Mouse (Mus musculus): Measurements from ENCODE around the gene Mapt. TPM values are rescaled to one million over a fixed set of nuclear protein-coding genes. Genes with fewer than 3 reads are reported as not detected.

Gene Mapt
- polyA plus RNA-seq, 1 experiment from 2014 or later, result 1.2 TPM

GRCm38 (mm10) chr11:104334115-104334514 is 102.9 kb downstream of the Mapt start:
- Histone ChIP-seq H3K9me3 (replicated peaks) (no peaks in the 10 kb centered on the region), H3K4me1 (replicated peaks) (0 out of 2 replicates have a peak, but pooled peaks cover 2% of the 10 kb centered on the region), H3K9ac (no peak overlapping the region), H3K36me3 (peaks cover 65% of the 10 kb centered on the region), H3K27me3 (no peaks in the 10 kb centered on the region), H3K27ac (no peak overlapping the region), H3K4me3 (no peak overlapping the region), H3K4me2 (no peak overlapping the region)
- WGBS, result 30% methylated on average over 5 of the region's 5 CpGs
- no peak for ATAC-seq (replicated peaks; ENCODE audit: insufficient number of reproducible peaks, insufficient read depth, low FRiP score, low read depth)

GRCm38 (mm10) chr11:104334946-104335345 is 103.8 kb downstream of the Mapt start:
- H3K4me1 ChIP-seq (replicated peaks), result no peaks in the 10 kb centered on the region
- H3K9me3 ChIP-seq (replicated peaks), result no peaks in the 10 kb centered on the region
- H3K4me3 ChIP-seq, result no peak overlapping the region
- no peak overlapping the region for H3K9ac ChIP-seq
- H3K27me3 ChIP-seq, result no peaks in the 10 kb centered on the region
- H3K36me3 ChIP-seq, result peaks cover 74% of the 10 kb centered on the region
- no peak overlapping the region for H3K4me2 ChIP-seq
- WGBS, result 82% methylated on average over 13 of the region's 13 CpGs
- ATAC-seq (replicated peaks; ENCODE audit: insufficient number of reproducible peaks, insufficient read depth, low FRiP score, low read depth), result no peak
- no peak overlapping the region for H3K27ac ChIP-seq

- no peak overlapping the region for H3K9ac ChIP-seq
These were observed 115.7 kb downstream of the Mapt start for GRCm38 (mm10) chr11:104346931-104347330.

GRCm38 (mm10) chr11:104361790-104362189 is 130.6 kb downstream of the Mapt start:
- H3K4me2 ChIP-seq, result no peak overlapping the region
- H3K36me3 ChIP-seq, result peaks cover 8% of the 10 kb centered on the region
- H3K9ac ChIP-seq, result no peak overlapping the region
- 48% methylated on average over 2 of the region's 2 CpGs for WGBS
- H3K27me3 ChIP-seq, result no peaks in the 10 kb centered on the region
- ATAC-seq (replicated peaks; ENCODE audit: insufficient number of reproducible peaks, insufficient read depth, low FRiP score, low read depth), result no peak
- no peak overlapping the region for H3K4me3 ChIP-seq
- no peak overlapping the region for H3K27ac ChIP-seq
- H3K9me3 ChIP-seq (replicated peaks), result no peaks in the 10 kb centered on the region
- H3K4me1 ChIP-seq (replicated peaks), result peaks cover 6% of the 10 kb centered on the region; the same call in 1 of the 2 replicates

More at GRCm38 (mm10) chr11:104346931-104347330, 115.7 kb downstream of the Mapt start:
- H3K27ac ChIP-seq, result no peak overlapping the region
- no peaks in the 10 kb centered on the region for H3K27me3 ChIP-seq
- no peak overlapping the region for H3K4me2 ChIP-seq
- no peaks in the 10 kb centered on the region for H3K9me3 ChIP-seq (replicated peaks)
- no peak overlapping the region for H3K4me3 ChIP-seq
- no peak for ATAC-seq (replicated peaks; ENCODE audit: insufficient number of reproducible peaks, insufficient read depth, low FRiP score, low read depth)
- peaks cover 69% of the 10 kb centered on the region for H3K36me3 ChIP-seq
- 60% methylated on average over 3 of the region's 3 CpGs for WGBS
- H3K4me1 ChIP-seq (replicated peaks), result no peaks in the 10 kb centered on the region

- Histone ChIP-seq H3K27ac (no peak overlapping the region), H3K9ac (no peak overlapping the region), H3K4me1 (replicated peaks) (peaks cover 6% of the 10 kb centered on the region; the same call in 1 of the 2 replicates), H3K4me3 (no peak overlapping the region), H3K27me3 (no peaks in the 10 kb centered on the region), H3K36me3 (no peaks in the 10 kb centered on the region; the same call in 1 of the 2 replicates), H3K9me3 (replicated peaks) (no peaks in the 10 kb centered on the region), H3K4me2 (no peak overlapping the region)
- no peak for ATAC-seq (replicated peaks; ENCODE audit: insufficient number of reproducible peaks, insufficient read depth, low FRiP score, low read depth)
- 93% methylated on average over 1 of the region's 1 CpGs for WGBS
These were observed 131.5 kb downstream of the Mapt start for GRCm38 (mm10) chr11:104362704-104363103.

GRCm38 (mm10) chr11:104363823-104364600 is 132.8 kb downstream of the Mapt start:
- H3K27me3 ChIP-seq, result no peaks in the 10 kb centered on the region
- no peaks in the 10 kb centered on the region for H3K9me3 ChIP-seq (replicated peaks)
- H3K9ac ChIP-seq, result no peak overlapping the region
- H3K27ac ChIP-seq, result peak overlapping the region; percentile 69
- no peak overlapping the region for H3K4me3 ChIP-seq
- ATAC-seq (replicated peaks; ENCODE audit: insufficient number of reproducible peaks, insufficient read depth, low FRiP score, low read depth), result no peak
- no peaks in the 10 kb centered on the region; the same call in none of the 2 replicates for H3K36me3 ChIP-seq
- H3K4me2 ChIP-seq, result no peak overlapping the region
- H3K4me1 ChIP-seq (replicated peaks), result peaks cover 6% of the 10 kb centered on the region; the same call in 1 of the 2 replicates
- 57% methylated on average over 2 of the region's 2 CpGs for WGBS

- no peaks in the 10 kb centered on the region for H3K27me3 ChIP-seq
- H3K4me2 ChIP-seq, result no peak overlapping the region
- peaks cover 4% of the 10 kb centered on the region for H3K36me3 ChIP-seq
- 84% methylated on average over 5 of the region's 5 CpGs for WGBS
- peaks cover 6% of the 10 kb centered on the region; the same call in 1 of the 2 replicates for H3K4me1 ChIP-seq (replicated peaks)
- H3K27ac ChIP-seq, result no peak overlapping the region
- ATAC-seq (replicated peaks; ENCODE audit: insufficient number of reproducible peaks, insufficient read depth, low FRiP score, low read depth), result no peak
- no peak overlapping the region for H3K4me3 ChIP-seq
- H3K9me3 ChIP-seq (replicated peaks), result no peaks in the 10 kb centered on the region
- no peak overlapping the region for H3K9ac ChIP-seq
These were observed 136.4 kb downstream of the Mapt start for GRCm38 (mm10) chr11:104367486-104368190.

GRCm38 (mm10) chr11:104376291-104376690 is 145.1 kb downstream of the Mapt start:
- Histone ChIP-seq H3K27ac (no peak overlapping the region), H3K4me1 (replicated peaks) (no peaks in the 10 kb centered on the region), H3K9me3 (replicated peaks) (no peaks in the 10 kb centered on the region), H3K9ac (no peak overlapping the region), H3K4me3 (no peak overlapping the region), H3K4me2 (no peak overlapping the region), H3K36me3 (peaks cover 9% of the 10 kb centered on the region), H3K27me3 (no peaks in the 10 kb centered on the region)
- WGBS, result 85% methylated on average over 3 of the region's 3 CpGs
- no peak for ATAC-seq (replicated peaks; ENCODE audit: insufficient number of reproducible peaks, insufficient read depth, low FRiP score, low read depth)

- Histone ChIP-seq H3K36me3 (peaks cover 9% of the 10 kb centered on the region; the same call in 1 of the 2 replicates), H3K9me3 (replicated peaks) (no peaks in the 10 kb centered on the region), H3K9ac (no peak overlapping the region), H3K4me3 (no peak overlapping the region), H3K4me2 (no peak overlapping the region), H3K27ac (no peak overlapping the region), H3K27me3 (no peaks in the 10 kb centered on the region), H3K4me1 (replicated peaks) (0 out of 2 replicates have a peak, but pooled peaks cover 3% of the 10 kb centered on the region)
- ATAC-seq (replicated peaks; ENCODE audit: insufficient number of reproducible peaks, insufficient read depth, low FRiP score, low read depth), result no peak
- 76% methylated on average over 1 of the region's 1 CpGs for WGBS
These were observed 148.4 kb downstream of the Mapt start for GRCm38 (mm10) chr11:104379635-104380034.

Data from heart, embryonic 15.5 days (tissue).